Mouse (Mus musculus) heart, embryonic 12.5 days (tissue): ENCODE results near the gene Olfr1349. TPM values are rescaled to one million over a fixed set of nuclear protein-coding genes. Genes with fewer than 3 reads are reported as not detected.
"Not testable (repeated sequence)": the region's sequence is repeated elsewhere in the genome, so short reads cannot be mapped to it uniquely, and the experiment has no call there.

Experiments used
- ATAC-seq: fragments of 200-750 bp; cut with Nextera tagmentation; 2 replicates; pipeline ENCODE4 v1.8.0; 2017; ENCODE audit warnings: moderate TSS enrichment, moderate library complexity; ENCODE audit not compliant: insufficient number of reproducible peaks, low FRiP score
- H3K27ac ChIP-seq: fragments of 300-500 bp; sonication (generic); 2 replicates; pipeline ENCODE4 v1.5.1; 2016; ENCODE audit warnings: mild to moderate bottlenecking, moderate library complexity; ENCODE audit not compliant: poor library complexity, severe bottlenecking
- H3K27me3 ChIP-seq: fragments of 300-500 bp; sonication (generic); replicated peaks from 2 replicates; pipeline ENCODE4 v1.6.1; 2016; ENCODE audit warnings: mild to moderate bottlenecking, moderate library complexity
- H3K36me3 ChIP-seq: fragments of 300-500 bp; sonication (generic); 2 replicates; pipeline ENCODE4 v1.6.1; 2016; ENCODE audit warnings: mild to moderate bottlenecking, moderate library complexity
- H3K4me1 ChIP-seq: fragments of 300-500 bp; sonication (generic); replicated peaks from 2 replicates; pipeline ENCODE4 v1.6.1; 2016; ENCODE audit warnings: mild to moderate bottlenecking
- H3K4me2 ChIP-seq: fragments of 300-500 bp; sonication (generic); 2 replicates; pipeline ENCODE4 v1.6.1; 2016; ENCODE audit warnings: mild to moderate bottlenecking, moderate library complexity
- H3K4me3 ChIP-seq: fragments of 300-500 bp; sonication (generic); 2 replicates; pipeline ENCODE4 v1.5.1; 2016; ENCODE audit warnings: mild to moderate bottlenecking
- H3K9ac ChIP-seq: fragments of 300-500 bp; sonication (generic); 2 replicates; pipeline ENCODE4 v1.6.1; 2016; ENCODE audit warnings: mild to moderate bottlenecking, moderate library complexity
- H3K9me3 ChIP-seq: fragments of 300-500 bp; sonication (generic); replicated peaks from 2 replicates; pipeline ENCODE4 v1.6.1; 2016; ENCODE audit warnings: mild to moderate bottlenecking, moderate library complexity
- WGBS: fragments of 180-500 bp; shearing (Covaris S2); methylation state at CpG from one replicate; pipeline ENCODE4 v1.1.7; 2016; 5-methylcytosine and 5-hydroxymethylcytosine counted together
- polyA plus RNA-seq: library from polyadenylated mRNA; unstranded; fragments of >200 nt; fragmentation: Nextera tagmentation; extraction: Ambion mirVana; gene quantifications from 2 replicates; pipeline ENCODE4 v1.2.1, GENCODE M21; 2016

Olfr1349 gene
- not detected in 2 replicates for polyA plus RNA-seq

DNA sequence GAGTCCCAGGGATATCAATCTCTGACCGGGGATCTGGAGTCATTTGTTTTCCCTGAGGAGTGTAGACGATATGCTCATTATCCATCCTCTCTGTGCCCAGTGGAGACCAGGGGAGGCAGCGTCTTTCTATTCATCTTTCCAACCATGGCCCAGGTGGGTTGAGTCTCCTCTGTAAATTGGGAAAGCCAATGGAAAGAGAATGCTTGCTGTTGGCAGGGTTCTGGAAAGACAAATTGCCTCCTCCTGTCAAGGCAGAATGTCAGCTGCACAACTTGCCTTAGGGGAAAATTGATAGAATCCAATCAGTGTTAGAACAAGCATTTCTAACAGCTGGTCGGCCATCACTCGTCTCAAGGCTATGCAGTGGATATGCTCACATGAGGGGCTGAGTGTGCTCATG is at the start of gene Olfr1349:
Gene Olfr1349 (minus strand): TSS at position 101 of the 400 bp plus-strand sequence.
- no peak within 1 kb of the TSS for H3K4me3 ChIP-seq
- no peaks in the 10 kb centered on the region for H3K36me3 ChIP-seq
- ATAC-seq = no peak
- no peak within 1 kb of the TSS for H3K9ac ChIP-seq
- no peaks in the 10 kb centered on the region for H3K27me3 ChIP-seq
- 71% methylated on average over 5 of the region's 5 CpGs for WGBS
- no peak within 1 kb of the TSS for H3K27ac ChIP-seq
- no peak within 1 kb of the TSS for H3K4me2 ChIP-seq
- peaks cover 35% of the 10 kb centered on the region for H3K9me3 ChIP-seq
- no peaks in the 10 kb centered on the region for H3K4me1 ChIP-seq

DNA sequence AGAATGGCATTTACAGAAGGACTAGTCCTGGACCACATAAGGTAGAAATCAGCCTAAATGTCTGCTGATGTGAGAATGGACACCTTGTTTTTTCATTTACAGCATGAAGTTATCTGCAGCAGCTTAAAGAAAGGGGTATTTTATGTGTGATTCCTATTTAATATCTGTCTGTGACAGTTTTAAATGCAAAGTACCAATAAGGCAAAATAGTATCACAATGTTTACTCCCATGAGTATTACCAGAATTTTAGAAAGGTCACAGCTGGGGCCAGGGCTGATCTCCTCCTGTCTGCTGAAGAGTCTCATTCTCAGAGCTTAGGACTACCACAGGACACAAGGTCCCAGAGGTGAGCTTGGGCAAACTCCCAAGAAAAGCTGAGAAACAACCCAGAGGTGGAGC is 41.8 kb upstream of the Olfr1349 start, which contains the start of gene Olfr1350:
Gene Olfr1350 (plus strand): TSS at position 301 of the 400 bp plus-strand sequence.
- Histone ChIP-seq H3K27me3 (no peaks in the 10 kb centered on the region), H3K4me3 (no peak within 1 kb of the TSS), H3K27ac (no peak within 1 kb of the TSS), H3K36me3 (no peaks in the 10 kb centered on the region), H3K9me3 (peaks cover 16% of the 10 kb centered on the region), H3K9ac (no peak within 1 kb of the TSS), H3K4me1 (no peaks in the 10 kb centered on the region), H3K4me2 (no peak within 1 kb of the TSS)
- ATAC-seq = no peak

DNA sequence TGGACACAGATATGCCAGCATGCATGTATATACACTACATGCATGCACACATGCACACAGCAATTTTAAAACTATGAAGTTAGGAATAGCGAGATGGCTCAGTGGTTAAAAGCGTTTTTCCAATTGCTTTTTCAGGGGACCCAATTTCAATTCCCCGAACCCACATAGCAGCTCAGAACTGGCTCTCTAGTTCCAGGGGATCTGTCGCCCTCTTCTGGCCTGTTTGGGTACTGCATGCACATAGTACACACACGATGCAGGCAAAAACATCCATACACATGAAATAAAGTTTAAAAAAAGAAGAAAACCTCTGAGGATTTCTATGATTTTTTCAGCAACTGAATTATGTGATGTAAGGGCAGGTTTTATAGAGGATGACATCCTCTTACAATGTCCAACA is 3.4 kb upstream of the Olfr1349 start:
- H3K27me3 ChIP-seq = no peaks in the 10 kb centered on the region
- peaks cover 37% of the 10 kb centered on the region for H3K9me3 ChIP-seq
- no peaks in the 10 kb centered on the region for H3K36me3 ChIP-seq
- H3K4me1 ChIP-seq = no peaks in the 10 kb centered on the region
- no peak overlapping the region for H3K9ac ChIP-seq
- H3K4me2 ChIP-seq = no peak overlapping the region
- WGBS = 60% methylated on average over 5 of the region's 5 CpGs
- ATAC-seq = no peak
- no peak overlapping the region for H3K27ac ChIP-seq
- H3K4me3 ChIP-seq = no peak overlapping the region

DNA sequence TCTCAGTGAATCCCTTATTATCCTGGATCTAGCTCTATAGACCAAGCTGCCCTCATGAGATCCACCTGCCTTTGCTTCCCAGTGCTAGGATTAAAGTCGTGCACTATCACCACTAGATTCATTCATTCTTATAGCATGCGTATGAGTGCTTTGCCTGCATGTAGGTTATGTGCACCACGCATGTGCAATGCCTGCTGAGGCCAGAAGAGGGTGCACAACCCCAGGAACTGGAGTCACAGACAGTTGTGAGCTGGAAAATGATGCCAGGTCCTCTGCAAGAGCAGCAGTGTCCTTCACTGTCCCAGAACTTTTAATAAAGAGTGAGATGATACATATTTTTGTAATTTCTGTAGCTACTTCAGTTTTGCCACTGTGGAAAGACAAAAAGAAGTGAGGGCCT is 2.3 kb upstream of the Olfr1349 start:
- H3K4me3 ChIP-seq = no peak overlapping the region
- H3K27ac ChIP-seq = no peak overlapping the region
- no peaks in the 10 kb centered on the region for H3K36me3 ChIP-seq
- H3K27me3 ChIP-seq = no peaks in the 10 kb centered on the region
- H3K9me3 ChIP-seq = peaks cover 33% of the 10 kb centered on the region
- 61% methylated on average over 3 of the region's 3 CpGs for WGBS
- H3K4me1 ChIP-seq = no peaks in the 10 kb centered on the region
- no peak for ATAC-seq
- H3K4me2 ChIP-seq = no peak overlapping the region
- H3K9ac ChIP-seq = no peak overlapping the region

DNA sequence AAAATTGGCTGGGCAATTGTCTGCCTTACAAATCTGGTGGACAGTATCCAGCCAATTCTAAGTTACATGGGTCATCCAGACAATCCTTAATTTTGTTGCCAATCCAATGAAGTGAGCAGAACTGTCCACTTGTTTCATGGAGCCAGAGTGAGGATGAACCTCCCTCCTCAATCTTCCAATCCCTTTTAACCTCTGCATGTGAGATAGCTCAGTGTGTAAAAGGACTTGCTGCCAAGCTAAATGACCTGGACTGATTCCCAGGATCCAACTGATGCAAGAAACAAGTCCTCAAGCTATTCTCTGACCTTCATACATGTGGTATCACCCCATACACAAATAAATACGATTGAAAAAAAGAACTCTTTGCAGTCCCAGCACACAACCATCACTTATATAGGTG is 1.1 kb downstream of the Olfr1349 start:
- WGBS = 28% methylated on average over 1 of the region's 1 CpGs
- no peaks in the 10 kb centered on the region for H3K4me1 ChIP-seq
- no peak for ATAC-seq

DNA sequence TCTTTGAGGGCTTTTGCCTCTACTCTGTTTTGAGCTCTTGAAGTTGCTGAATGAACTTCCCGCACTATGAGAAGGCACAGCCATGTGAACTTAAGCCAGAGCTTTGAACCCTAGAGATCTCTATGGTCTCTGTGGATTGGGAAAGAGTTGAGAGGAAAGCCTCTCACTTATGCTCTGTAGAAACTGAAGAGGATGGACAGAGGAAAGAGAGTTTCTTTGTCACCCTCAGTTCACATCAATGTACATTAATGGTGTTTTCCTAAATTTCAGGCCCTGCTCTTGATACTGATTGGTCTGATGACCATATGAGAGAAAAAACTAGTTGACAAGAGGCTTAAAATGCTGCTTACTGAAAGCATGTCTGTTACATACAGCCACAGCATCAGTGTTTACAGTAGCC is 14.1 kb downstream of the Olfr1349 start, which contains the start of gene Olfr1348:
Gene Olfr1348 (minus strand): TSS at position 101 of the 400 bp plus-strand sequence.
- Histone ChIP-seq H3K9me3 (peaks cover 8% of the 10 kb centered on the region), H3K9ac (no peak within 1 kb of the TSS), H3K4me3 (no peak within 1 kb of the TSS), H3K4me2 (no peak within 1 kb of the TSS), H3K4me1 (no peaks in the 10 kb centered on the region), H3K27ac (no peak within 1 kb of the TSS), H3K36me3 (no peaks in the 10 kb centered on the region), H3K27me3 (no peaks in the 10 kb centered on the region)
- WGBS = 88% methylated on average over 1 of the region's 1 CpGs
- ATAC-seq = no peak

More for the DNA sequence above, 1.1 kb downstream of the Olfr1349 start:
- Histone ChIP-seq H3K27ac (no peak overlapping the region), H3K9me3 (peaks cover 29% of the 10 kb centered on the region), H3K36me3 (no peaks in the 10 kb centered on the region), H3K9ac (no peak overlapping the region), H3K4me2 (no peak overlapping the region), H3K4me3 (no peak overlapping the region), H3K27me3 (no peaks in the 10 kb centered on the region)

DNA sequence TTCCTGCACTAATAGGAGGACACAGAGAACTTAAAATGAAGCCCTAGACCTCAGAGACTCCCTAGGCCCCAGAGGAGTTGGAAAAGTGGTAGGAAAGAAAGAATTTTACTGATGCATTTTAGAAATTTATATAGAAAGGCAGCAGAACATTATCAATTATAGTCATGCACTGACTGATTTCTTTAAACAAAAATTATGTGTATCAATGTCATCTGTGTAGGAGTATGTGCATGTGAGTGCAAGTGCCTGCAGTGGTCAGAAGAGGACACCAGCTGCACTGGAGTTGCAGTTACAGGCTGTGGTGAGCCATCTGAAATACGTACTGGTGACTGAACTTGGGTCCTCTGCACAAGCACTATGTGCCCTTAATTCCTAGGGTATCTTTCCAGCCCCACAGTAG is 23.1 kb downstream of the Olfr1349 start, which contains the start of gene Olfr1347:
Gene Olfr1347 (minus strand): TSS at position 101 of the 400 bp plus-strand sequence.
- H3K4me3 ChIP-seq = no peak within 1 kb of the TSS
- WGBS = 63% methylated on average over 1 of the region's 1 CpGs
- no peak within 1 kb of the TSS for H3K4me2 ChIP-seq
- no peaks in the 10 kb centered on the region for H3K36me3 ChIP-seq
- peaks cover 12% of the 10 kb centered on the region for H3K9me3 ChIP-seq
- H3K27me3 ChIP-seq = no peaks in the 10 kb centered on the region
- ATAC-seq = no peak
- no peak within 1 kb of the TSS for H3K27ac ChIP-seq
- H3K4me1 ChIP-seq = no peaks in the 10 kb centered on the region
- no peak within 1 kb of the TSS for H3K9ac ChIP-seq

DNA sequence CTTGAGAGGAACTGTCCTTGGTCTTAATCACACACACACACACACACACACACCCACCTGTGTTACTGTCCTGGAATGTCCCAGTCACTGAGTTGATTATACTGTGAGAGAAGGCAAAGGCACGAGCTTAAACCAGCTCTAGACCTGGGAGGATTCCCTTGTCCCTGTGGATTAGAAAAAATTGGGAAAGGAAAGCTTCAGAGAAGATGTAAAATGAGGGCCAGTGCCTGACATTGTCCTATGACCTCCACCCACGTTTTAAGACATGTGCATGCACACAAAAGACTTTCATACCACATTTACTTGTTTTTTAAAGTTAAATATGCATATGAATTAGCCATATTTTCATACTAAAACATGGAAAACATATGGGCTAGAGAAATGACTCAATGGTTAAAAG is 35.9 kb downstream of the Olfr1349 start, which contains the start of gene Olfr5:
Gene Olfr5 (minus strand): TSS at position 101 of the 400 bp plus-strand sequence.
- ATAC-seq = no peak
- no peak within 1 kb of the TSS for H3K27ac ChIP-seq
- H3K27me3 ChIP-seq = no peaks in the 10 kb centered on the region
- peaks cover 23% of the 10 kb centered on the region; the same call in 1 of the 2 replicates for H3K9me3 ChIP-seq
- no peak within 1 kb of the TSS for H3K9ac ChIP-seq
- WGBS = 17% methylated on average over 2 of the region's 2 CpGs
- H3K4me3 ChIP-seq = no peak within 1 kb of the TSS
- H3K36me3 ChIP-seq = no peaks in the 10 kb centered on the region
- no peaks in the 10 kb centered on the region for H3K4me1 ChIP-seq
- H3K4me2 ChIP-seq = no peak within 1 kb of the TSS

DNA sequence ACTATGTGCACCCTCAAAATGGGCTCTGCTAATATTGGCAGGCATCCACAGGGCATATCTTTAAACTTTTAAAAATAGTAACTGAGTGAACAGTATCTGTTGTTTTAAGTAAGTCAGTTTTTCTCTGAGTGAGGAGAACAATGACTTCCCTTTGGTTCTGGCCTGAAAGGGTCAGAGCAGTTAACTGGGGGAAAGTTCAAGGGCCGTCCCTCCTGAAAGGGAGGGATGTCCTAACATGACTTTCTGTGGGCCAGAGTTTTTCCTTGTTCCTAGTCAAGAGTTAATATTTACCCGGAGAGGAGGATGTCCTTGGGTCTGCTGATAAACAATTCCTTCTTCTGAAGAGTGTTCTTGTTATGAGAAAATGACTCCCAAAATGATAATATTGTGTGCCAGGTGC is 45.1 kb downstream of the Olfr1349 start:
- not testable (repeated sequence) for H3K27me3 ChIP-seq, H3K27ac ChIP-seq, H3K4me1 ChIP-seq, H3K4me3 ChIP-seq, H3K36me3 ChIP-seq, ATAC-seq, H3K9ac ChIP-seq, H3K4me2 ChIP-seq
- 57% methylated on average over 2 of the region's 2 CpGs for WGBS
- H3K9me3 ChIP-seq = peaks cover 25% of the 10 kb centered on the region

DNA sequence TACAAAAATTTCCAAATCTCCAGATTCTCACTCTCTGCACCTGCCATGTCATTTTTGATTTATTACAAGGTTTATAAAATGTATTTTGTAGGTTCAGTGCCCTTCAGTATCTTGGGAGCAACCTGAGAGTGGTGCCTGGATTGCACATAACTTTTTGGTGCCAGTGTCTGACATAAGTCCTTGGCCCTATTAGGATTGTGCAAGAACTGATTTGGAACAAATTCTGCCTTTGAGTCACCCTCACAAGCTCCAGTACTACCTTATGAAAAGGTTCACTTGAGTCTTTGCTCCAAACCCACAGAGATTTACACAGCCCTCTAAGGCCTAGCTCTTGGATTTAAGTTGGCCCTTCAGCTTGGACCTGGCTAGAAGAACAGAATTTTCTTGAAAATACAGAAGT is 55.8 kb downstream of the Olfr1349 start, which contains the start of gene Olfr1346:
Gene Olfr1346 (plus strand): TSS at position 151 of the 400 bp plus-strand sequence.
- no peak within 1 kb of the TSS for H3K4me3 ChIP-seq
- H3K4me1 ChIP-seq = no peaks in the 10 kb centered on the region
- 0 out of 2 replicates have a peak, but pooled peaks cover 5% of the 10 kb centered on the region for H3K9me3 ChIP-seq
- no peak within 1 kb of the TSS for H3K27ac ChIP-seq
- H3K9ac ChIP-seq = no peak within 1 kb of the TSS
- no peak within 1 kb of the TSS for H3K4me2 ChIP-seq
- ATAC-seq = no peak
- no peaks in the 10 kb centered on the region for H3K27me3 ChIP-seq
- no peaks in the 10 kb centered on the region for H3K36me3 ChIP-seq
